Mouse (Mus musculus): ENCODE results near the gene Ubash3a. TPM values are rescaled to one million over a fixed set of nuclear protein-coding genes. Genes with fewer than 3 reads are reported as not detected.
"Not testable (repeated sequence)": the region's sequence is repeated elsewhere in the genome, so short reads cannot be mapped to it uniquely, and the experiment has no call there.

The Ubash3a gene
- polyA plus RNA-seq, 1 experiment from 2014 or later: 0.50 TPM

DNA sequence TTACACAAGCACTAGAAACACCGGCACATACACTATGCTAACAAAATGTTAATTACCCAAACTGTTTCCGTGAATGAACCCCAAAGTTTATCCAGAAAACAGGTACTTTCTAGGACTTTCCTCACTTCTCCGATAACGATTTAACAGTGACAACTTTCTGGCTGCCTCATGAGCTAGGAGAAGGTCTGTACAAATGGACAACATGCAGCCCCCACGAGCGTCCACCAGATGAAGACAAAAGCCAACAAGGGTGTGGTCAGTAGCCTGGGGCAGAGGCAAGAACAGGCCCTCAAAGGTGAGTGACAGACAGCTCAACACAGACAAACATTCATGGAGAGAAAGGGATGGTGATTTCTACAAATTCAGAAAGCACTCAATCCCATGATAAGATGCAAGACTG is 59.9 kb downstream of the Ubash3a start:
- Histone ChIP-seq H3K27ac (replicated peaks in 1 of 2; ENCODE audit: control insufficient read depth in 1 of 2, insufficient read depth in 1 of 2, low read depth in 2 of 2, low read length in 2 of 2) (no peak overlapping the region), H3K27me3 (ENCODE audit: control insufficient read depth, insufficient read depth, low read length) (no peaks in the 10 kb centered on the region), H3K9me3 (ENCODE audit: control insufficient read depth, low read length) (no peaks in the 10 kb centered on the region), H3K9ac (ENCODE audit: low read length) (no peak overlapping the region), H3K4me2 (ENCODE audit: low read length) (no peak overlapping the region), H3K4me1 (ENCODE audit: control insufficient read depth in 2 of 2, insufficient read depth in 2 of 2, low read length in 2 of 2) (no peaks in the 10 kb centered on the region), H3K36me3 (ENCODE audit: control insufficient read depth, insufficient read depth, low read length) (no peaks in the 10 kb centered on the region), H3K4me3 (ENCODE audit: control insufficient read depth in 1 of 2, insufficient read depth in 1 of 2, low read depth in 1 of 2, low read length in 2 of 2) (no peak overlapping the region)
- WGBS: 80% methylated on average over 6 of the region's 6 CpGs
- no peak for ATAC-seq (ENCODE audit: insufficient number of reproducible peaks, insufficient read depth, low FRiP score, low read depth)

DNA sequence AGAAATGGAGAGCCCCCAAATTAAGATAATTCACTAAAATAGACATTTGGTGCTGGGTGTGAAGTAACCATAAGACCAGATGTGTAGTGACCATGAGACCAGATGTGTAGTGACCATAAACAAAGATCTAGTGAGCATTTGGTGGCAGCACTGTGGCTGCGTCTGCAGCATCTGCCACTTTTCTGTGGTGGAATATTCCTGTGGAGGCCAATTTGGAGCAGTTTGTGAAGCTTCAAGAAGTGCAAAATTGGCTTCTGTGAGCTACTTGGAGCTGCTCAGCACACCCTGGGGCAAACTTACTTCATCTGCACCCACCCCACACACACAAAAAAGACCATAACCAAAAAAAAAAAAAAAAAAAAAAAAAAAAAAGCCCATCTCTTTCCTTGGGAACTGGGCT is 60.3 kb downstream of the Ubash3a start:
- no peak overlapping the region for H3K9ac ChIP-seq (ENCODE audit: low read length)
- no peaks in the 10 kb centered on the region for H3K9me3 ChIP-seq (ENCODE audit: control insufficient read depth, low read length)
- WGBS: 76% methylated on average over 1 of the region's 1 CpGs
- H3K4me3 ChIP-seq (ENCODE audit: control insufficient read depth in 1 of 2, insufficient read depth in 1 of 2, low read depth in 1 of 2, low read length in 2 of 2): no peak overlapping the region
- no peaks in the 10 kb centered on the region for H3K27me3 ChIP-seq (ENCODE audit: control insufficient read depth, insufficient read depth, low read length)
- ATAC-seq (ENCODE audit: insufficient number of reproducible peaks, insufficient read depth, low FRiP score, low read depth): no peak
- H3K27ac ChIP-seq (replicated peaks in 1 of 2; ENCODE audit: control insufficient read depth in 1 of 2, insufficient read depth in 1 of 2, low read depth in 2 of 2, low read length in 2 of 2): no peak overlapping the region
- H3K4me1 ChIP-seq (ENCODE audit: control insufficient read depth in 2 of 2, insufficient read depth in 2 of 2, low read length in 2 of 2): no peaks in the 10 kb centered on the region
- H3K4me2 ChIP-seq (ENCODE audit: low read length): no peak overlapping the region
- H3K36me3 ChIP-seq (ENCODE audit: control insufficient read depth, insufficient read depth, low read length): no peaks in the 10 kb centered on the region

DNA sequence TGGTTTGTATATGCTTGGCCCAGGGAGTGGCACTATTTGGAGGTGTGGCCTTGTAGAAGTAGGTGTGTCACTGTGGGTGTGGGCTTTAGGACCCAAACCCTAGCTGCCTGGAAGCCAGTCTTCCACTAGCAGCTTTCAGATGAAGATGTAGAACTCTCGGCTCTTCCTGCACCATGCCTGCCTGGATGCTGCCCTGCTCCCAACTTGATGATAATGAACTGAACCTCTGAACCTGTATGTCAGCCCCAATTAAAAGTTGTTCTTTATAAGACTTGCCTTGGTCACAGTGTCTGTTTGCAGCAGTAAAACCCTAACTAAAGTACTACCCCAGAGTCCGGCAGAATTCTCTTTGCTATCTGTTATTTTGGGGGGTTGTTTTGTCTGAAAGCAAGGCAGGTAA is 62.1 kb downstream of the Ubash3a start:
- no peak for ATAC-seq (ENCODE audit: insufficient number of reproducible peaks, insufficient read depth, low FRiP score, low read depth)
- H3K4me3 ChIP-seq (ENCODE audit: control insufficient read depth in 1 of 2, insufficient read depth in 1 of 2, low read depth in 1 of 2, low read length in 2 of 2): no peak overlapping the region
- 87% methylated on average over 2 of the region's 2 CpGs for WGBS
- no peaks in the 10 kb centered on the region for H3K4me1 ChIP-seq (ENCODE audit: control insufficient read depth in 2 of 2, insufficient read depth in 2 of 2, low read length in 2 of 2)
- no peaks in the 10 kb centered on the region for H3K27me3 ChIP-seq (ENCODE audit: control insufficient read depth, insufficient read depth, low read length)
- no peaks in the 10 kb centered on the region for H3K36me3 ChIP-seq (ENCODE audit: control insufficient read depth, insufficient read depth, low read length)
- no peak overlapping the region for H3K9ac ChIP-seq (ENCODE audit: low read length)
- no peak overlapping the region for H3K4me2 ChIP-seq (ENCODE audit: low read length)
- H3K9me3 ChIP-seq (ENCODE audit: control insufficient read depth, low read length): no peaks in the 10 kb centered on the region
- no peak overlapping the region for H3K27ac ChIP-seq (replicated peaks in 1 of 2; ENCODE audit: control insufficient read depth in 1 of 2, insufficient read depth in 1 of 2, low read depth in 2 of 2, low read length in 2 of 2)

DNA sequence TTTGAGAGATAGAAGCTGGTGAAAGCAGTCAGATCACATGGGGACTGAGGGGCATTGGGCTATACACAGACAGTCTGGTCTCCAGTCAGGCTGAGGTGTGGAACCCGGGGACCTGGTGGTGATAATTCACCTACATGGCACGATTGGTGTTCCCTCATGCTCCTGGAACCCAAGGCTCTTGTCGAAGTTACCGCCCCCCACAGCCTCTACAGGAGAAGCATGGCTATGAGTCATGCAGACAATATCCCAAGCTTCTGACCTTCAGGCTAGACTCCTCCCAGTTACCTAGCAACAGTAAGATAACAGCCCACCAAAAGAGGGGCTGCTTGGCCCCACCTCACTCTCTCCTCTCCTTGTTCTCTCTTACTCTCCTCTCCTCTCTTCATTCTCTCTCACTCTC is 62.6 kb downstream of the Ubash3a start:
- Histone ChIP-seq H3K4me1 (ENCODE audit: control insufficient read depth in 2 of 2, insufficient read depth in 2 of 2, low read length in 2 of 2) (no peaks in the 10 kb centered on the region), H3K4me2 (ENCODE audit: low read length) (no peak overlapping the region), H3K36me3 (ENCODE audit: control insufficient read depth, insufficient read depth, low read length) (no peaks in the 10 kb centered on the region), H3K27me3 (ENCODE audit: control insufficient read depth, insufficient read depth, low read length) (no peaks in the 10 kb centered on the region), H3K27ac (replicated peaks in 1 of 2; ENCODE audit: control insufficient read depth in 1 of 2, insufficient read depth in 1 of 2, low read depth in 2 of 2, low read length in 2 of 2) (no peak overlapping the region), H3K4me3 (ENCODE audit: control insufficient read depth in 1 of 2, insufficient read depth in 1 of 2, low read depth in 1 of 2, low read length in 2 of 2) (no peak overlapping the region), H3K9ac (ENCODE audit: low read length) (no peak overlapping the region), H3K9me3 (ENCODE audit: control insufficient read depth, low read length) (no peaks in the 10 kb centered on the region)
- WGBS: 54% methylated on average over 4 of the region's 4 CpGs
- no peak for ATAC-seq (ENCODE audit: insufficient number of reproducible peaks, insufficient read depth, low FRiP score, low read depth)

DNA sequence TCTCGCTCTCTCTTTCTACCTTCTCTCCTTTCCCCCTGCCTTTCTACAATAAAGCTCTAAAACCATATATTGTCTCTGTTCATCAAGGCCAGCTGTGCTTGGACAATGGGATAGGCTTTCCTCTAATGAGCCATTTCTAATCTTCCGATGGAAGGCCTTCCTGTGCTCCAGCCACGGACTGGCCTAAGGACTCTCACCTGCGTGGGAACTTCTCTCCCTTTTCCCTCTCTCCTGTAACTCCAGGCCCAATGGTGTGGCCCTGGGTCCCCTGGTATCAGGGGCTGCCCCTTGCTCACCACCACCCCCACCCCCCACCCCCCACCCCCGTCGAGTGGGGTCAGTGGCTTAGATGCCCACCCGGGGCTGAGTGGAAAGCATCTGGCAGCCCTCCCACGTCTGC is 63.1 kb downstream of the Ubash3a start:
- H3K36me3 ChIP-seq (ENCODE audit: control insufficient read depth, insufficient read depth, low read length): not testable (repeated sequence)
- 71% methylated on average over 8 of the region's 8 CpGs for WGBS

DNA sequence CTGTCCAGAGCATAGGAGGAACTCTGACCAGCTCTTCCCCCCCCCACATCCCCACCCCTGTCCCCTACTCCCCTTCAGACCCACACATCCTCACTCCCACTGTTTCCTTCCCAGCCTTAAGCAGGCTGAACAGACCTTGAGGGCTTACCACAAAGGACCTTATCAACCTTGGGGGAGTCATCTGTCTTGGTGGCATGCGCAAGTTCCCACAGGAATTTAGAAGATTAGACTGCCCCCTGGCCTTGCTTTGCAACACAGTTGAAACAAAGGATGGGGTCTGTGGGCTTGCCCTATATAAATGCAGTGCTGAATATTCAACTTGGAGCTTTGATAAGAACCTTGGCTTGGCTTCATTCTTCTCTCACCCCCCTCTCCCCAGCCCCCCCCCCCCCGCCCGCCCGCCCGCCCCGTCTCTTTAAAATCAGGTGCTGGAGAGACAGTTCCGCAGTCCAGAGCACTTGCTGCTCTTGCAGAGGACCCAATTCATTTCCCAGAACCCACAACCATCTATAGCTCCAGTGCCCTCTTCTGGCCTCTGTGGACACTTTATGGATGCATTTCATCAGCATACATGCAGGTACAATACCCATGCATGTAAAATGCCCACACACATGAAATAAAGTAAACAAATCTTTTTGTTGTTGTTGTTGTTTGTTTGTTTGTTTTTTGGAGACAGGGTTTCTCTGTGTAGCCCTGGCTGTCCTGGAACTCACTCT is 63.6 kb downstream of the Ubash3a start:
- Histone ChIP-seq H3K27ac (replicated peaks in 1 of 2; ENCODE audit: control insufficient read depth in 1 of 2, insufficient read depth in 1 of 2, low read depth in 2 of 2, low read length in 2 of 2) (no peak overlapping the region), H3K4me1 (ENCODE audit: control insufficient read depth in 2 of 2, insufficient read depth in 2 of 2, low read length in 2 of 2) (no peaks in the 10 kb centered on the region), H3K4me2 (ENCODE audit: low read length) (no peak overlapping the region), H3K9ac (ENCODE audit: low read length) (no peak overlapping the region), H3K4me3 (ENCODE audit: control insufficient read depth in 1 of 2, insufficient read depth in 1 of 2, low read depth in 1 of 2, low read length in 2 of 2) (no peak overlapping the region), H3K27me3 (ENCODE audit: control insufficient read depth, insufficient read depth, low read length) (no peaks in the 10 kb centered on the region), H3K36me3 (ENCODE audit: control insufficient read depth, insufficient read depth, low read length) (no peaks in the 10 kb centered on the region), H3K9me3 (ENCODE audit: control insufficient read depth, low read length) (no peaks in the 10 kb centered on the region)
- ATAC-seq (ENCODE audit: insufficient number of reproducible peaks, insufficient read depth, low FRiP score, low read depth): no peak
- WGBS: 33% methylated on average over 2 of the region's 7 CpGs

More for the DNA sequence above, 63.1 kb downstream of the Ubash3a start:
- not testable (repeated sequence) for H3K4me1 ChIP-seq (ENCODE audit: control insufficient read depth in 2 of 2, insufficient read depth in 2 of 2, low read length in 2 of 2); H3K4me3 ChIP-seq (ENCODE audit: control insufficient read depth in 1 of 2, insufficient read depth in 1 of 2, low read depth in 1 of 2, low read length in 2 of 2); H3K9ac ChIP-seq (ENCODE audit: low read length); H3K27ac ChIP-seq (replicated peaks in 1 of 2; ENCODE audit: control insufficient read depth in 1 of 2, insufficient read depth in 1 of 2, low read depth in 2 of 2, low read length in 2 of 2); H3K27me3 ChIP-seq (ENCODE audit: control insufficient read depth, insufficient read depth, low read length); H3K9me3 ChIP-seq (ENCODE audit: control insufficient read depth, low read length); ATAC-seq (ENCODE audit: insufficient number of reproducible peaks, insufficient read depth, low FRiP score, low read depth); H3K4me2 ChIP-seq (ENCODE audit: low read length)

DNA sequence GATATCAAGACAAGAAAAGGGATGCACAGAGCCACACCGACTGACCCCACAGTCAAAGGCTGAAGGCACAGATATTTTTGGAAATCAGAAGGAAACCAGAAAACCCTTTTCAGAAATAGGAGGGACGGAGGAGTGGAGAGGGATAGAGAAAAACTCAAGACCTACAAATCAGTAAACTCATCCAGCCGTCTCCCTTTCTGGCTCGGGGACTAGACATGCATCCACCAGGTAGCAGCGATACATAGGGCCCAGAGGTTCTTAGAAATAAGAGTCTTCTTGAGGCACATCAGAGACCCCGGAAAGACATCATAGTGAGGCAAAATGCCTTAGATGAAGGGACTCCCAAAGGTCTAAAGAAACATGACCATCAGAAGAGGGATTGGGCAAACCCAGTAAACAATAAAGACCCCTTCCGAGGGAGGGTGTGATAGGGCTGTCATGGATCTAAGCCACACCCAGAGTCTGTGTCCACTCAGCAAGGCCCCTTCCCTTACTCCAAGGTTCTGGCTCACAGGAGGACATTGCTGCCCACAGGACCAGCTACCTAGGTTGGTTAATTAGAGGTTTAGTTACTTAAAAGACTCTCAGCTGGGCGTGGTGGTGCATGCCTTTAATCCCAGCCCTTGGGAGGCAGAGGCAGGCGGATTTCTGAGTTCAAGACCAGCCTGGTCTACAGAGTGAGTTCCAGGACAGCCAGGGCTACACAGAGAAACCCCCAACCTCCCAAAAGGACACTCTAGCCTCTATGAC is 64.9 kb downstream of the Ubash3a start:
- H3K4me2 ChIP-seq (ENCODE audit: low read length): no peak overlapping the region
- no peaks in the 10 kb centered on the region for H3K27me3 ChIP-seq (ENCODE audit: control insufficient read depth, insufficient read depth, low read length)
- H3K27ac ChIP-seq (replicated peaks in 1 of 2; ENCODE audit: control insufficient read depth in 1 of 2, insufficient read depth in 1 of 2, low read depth in 2 of 2, low read length in 2 of 2): no peak overlapping the region
- no peak overlapping the region for H3K4me3 ChIP-seq (ENCODE audit: control insufficient read depth in 1 of 2, insufficient read depth in 1 of 2, low read depth in 1 of 2, low read length in 2 of 2)
- H3K36me3 ChIP-seq (ENCODE audit: control insufficient read depth, insufficient read depth, low read length): no peaks in the 10 kb centered on the region
- H3K9me3 ChIP-seq (ENCODE audit: control insufficient read depth, low read length): no peaks in the 10 kb centered on the region
- H3K4me1 ChIP-seq (ENCODE audit: control insufficient read depth in 2 of 2, insufficient read depth in 2 of 2, low read length in 2 of 2): peaks cover 7% of the 10 kb centered on the region in 2 experiments; a peak in 1 of 4 replicates
- no peak overlapping the region for H3K9ac ChIP-seq (ENCODE audit: low read length)
- WGBS: 80% methylated on average over 9 of the region's 9 CpGs
- no peak for ATAC-seq (ENCODE audit: insufficient number of reproducible peaks, insufficient read depth, low FRiP score, low read depth)
